Mouse (Mus musculus): ENCODE results near the gene Atp8b5. TPM values are rescaled to one million over a fixed set of nuclear protein-coding genes. Genes with fewer than 3 reads are reported as not detected.

Gene Atp8b5
- polyA plus RNA-seq, 1 experiment: not detected

GRCm38 (mm10) chr4:43340096-43340804 lies 73.3 kb downstream of the Atp8b5 start:
- H3K4me1 ChIP-seq (ENCODE audit: control insufficient read depth, insufficient read depth, low read length): no peaks in the 10 kb centered on the region
- WGBS: 76% methylated on average over 4 of the region's 4 CpGs
- H3K4me3 ChIP-seq (ENCODE audit: insufficient read depth, low read depth, low read length): no peak overlapping the region
- no peak overlapping the region for H3K27ac ChIP-seq (ENCODE audit: insufficient read depth, low read depth, low read length)
- TF ChIP-seq POLR2A (IDR thresholded peaks at IDR 0.05; ENCODE audit: insufficient read depth, low read depth, low read length) (no peak), CTCF (IDR thresholded peaks at IDR 0.05; ENCODE audit: insufficient read depth, low read depth, low read length) (no peak)

GRCm38 (mm10) chr4:43341276-43341891 lies 74.4 kb downstream of the Atp8b5 start:
- no peak overlapping the region for H3K4me3 ChIP-seq (ENCODE audit: insufficient read depth, low read depth, low read length)
- H3K27ac ChIP-seq (ENCODE audit: insufficient read depth, low read depth, low read length): no peak overlapping the region
- no peak for TF ChIP-seq POLR2A (IDR thresholded peaks at IDR 0.05; ENCODE audit: insufficient read depth, low read depth, low read length)
- no peak for TF ChIP-seq CTCF (IDR thresholded peaks at IDR 0.05; ENCODE audit: insufficient read depth, low read depth, low read length)
- no peaks in the 10 kb centered on the region for H3K4me1 ChIP-seq (ENCODE audit: control insufficient read depth, insufficient read depth, low read length)
- WGBS: 58% methylated on average over 7 of the region's 7 CpGs

- TF ChIP-seq POLR2A (IDR thresholded peaks at IDR 0.05; ENCODE audit: insufficient read depth, low read depth, low read length) (no peak), CTCF (IDR thresholded peaks at IDR 0.05; ENCODE audit: insufficient read depth, low read depth, low read length) (no peak)
- Histone ChIP-seq H3K27ac (ENCODE audit: insufficient read depth, low read depth, low read length) (no peak overlapping the region), H3K4me3 (ENCODE audit: insufficient read depth, low read depth, low read length) (no peak overlapping the region), H3K4me1 (ENCODE audit: control insufficient read depth, insufficient read depth, low read length) (no peaks in the 10 kb centered on the region)
- WGBS: 63% methylated on average over 10 of the region's 10 CpGs
These were observed 75.5 kb downstream of the Atp8b5 start for GRCm38 (mm10) chr4:43342443-43342842.

- Histone ChIP-seq H3K4me1 (ENCODE audit: control insufficient read depth, insufficient read depth, low read length) (peaks cover 2% of the 10 kb centered on the region; the same call in 1 of the 2 replicates), H3K27ac (ENCODE audit: insufficient read depth, low read depth, low read length) (no peak overlapping the region), H3K4me3 (ENCODE audit: insufficient read depth, low read depth, low read length) (no peak overlapping the region)
- TF ChIP-seq CTCF (IDR thresholded peaks at IDR 0.05; ENCODE audit: insufficient read depth, low read depth, low read length) (no peak), POLR2A (IDR thresholded peaks at IDR 0.05; ENCODE audit: insufficient read depth, low read depth, low read length) (no peak)
- WGBS: 75% methylated on average over 2 of the region's 2 CpGs
These were observed 78.0 kb downstream of the Atp8b5 start for GRCm38 (mm10) chr4:43344932-43345331.

GRCm38 (mm10) chr4:43349206-43349605 lies 82.2 kb downstream of the Atp8b5 start:
- TF ChIP-seq CTCF (IDR thresholded peaks at IDR 0.05; ENCODE audit: insufficient read depth, low read depth, low read length) (no peak), POLR2A (IDR thresholded peaks at IDR 0.05; ENCODE audit: insufficient read depth, low read depth, low read length) (no peak)
- WGBS: 57% methylated on average over 5 of the region's 5 CpGs
- H3K4me3 ChIP-seq (ENCODE audit: insufficient read depth, low read depth, low read length): no peak overlapping the region
- H3K27ac ChIP-seq (ENCODE audit: insufficient read depth, low read depth, low read length): no peak overlapping the region
- H3K4me1 ChIP-seq (ENCODE audit: control insufficient read depth, insufficient read depth, low read length): peaks cover 2% of the 10 kb centered on the region; the same call in 1 of the 2 replicates

- WGBS: 72% methylated on average over 6 of the region's 6 CpGs
- TF ChIP-seq CTCF (IDR thresholded peaks at IDR 0.05; ENCODE audit: insufficient read depth, low read depth, low read length) (no peak), POLR2A (IDR thresholded peaks at IDR 0.05; ENCODE audit: insufficient read depth, low read depth, low read length) (no peak)
These were observed 83.1 kb downstream of the Atp8b5 start for GRCm38 (mm10) chr4:43350038-43350560.

GRCm38 (mm10) chr4:43353662-43354061 lies 86.7 kb downstream of the Atp8b5 start:
- Histone ChIP-seq H3K4me1 (ENCODE audit: control insufficient read depth, insufficient read depth, low read length) (peaks cover 2% of the 10 kb centered on the region; the same call in 1 of the 2 replicates), H3K4me3 (ENCODE audit: insufficient read depth, low read depth, low read length) (no peak overlapping the region), H3K27ac (ENCODE audit: insufficient read depth, low read depth, low read length) (no peak overlapping the region)
- 91% methylated on average over 6 of the region's 6 CpGs for WGBS
- TF ChIP-seq POLR2A (IDR thresholded peaks at IDR 0.05; ENCODE audit: insufficient read depth, low read depth, low read length): no peak
- no peak for TF ChIP-seq CTCF (IDR thresholded peaks at IDR 0.05; ENCODE audit: insufficient read depth, low read depth, low read length)

More at GRCm38 (mm10) chr4:43350038-43350560, 83.1 kb downstream of the Atp8b5 start:
- no peak overlapping the region for H3K4me3 ChIP-seq (ENCODE audit: insufficient read depth, low read depth, low read length)
- H3K27ac ChIP-seq (ENCODE audit: insufficient read depth, low read depth, low read length): no peak overlapping the region
- H3K4me1 ChIP-seq (ENCODE audit: control insufficient read depth, insufficient read depth, low read length): peaks cover 2% of the 10 kb centered on the region; the same call in 1 of the 2 replicates

GRCm38 (mm10) chr4:43364914-43365560 lies 98.1 kb downstream of the Atp8b5 start:
- WGBS: 90% methylated on average over 11 of the region's 11 CpGs

More at GRCm38 (mm10) chr4:43364914-43365560, 98.1 kb downstream of the Atp8b5 start:
- Histone ChIP-seq H3K4me3 (ENCODE audit: insufficient read depth, low read depth, low read length) (no peak overlapping the region), H3K4me1 (ENCODE audit: control insufficient read depth, insufficient read depth, low read length) (no peaks in the 10 kb centered on the region), H3K27ac (ENCODE audit: insufficient read depth, low read depth, low read length) (no peak overlapping the region)
- TF ChIP-seq CTCF (IDR thresholded peaks at IDR 0.05; ENCODE audit: insufficient read depth, low read depth, low read length) (no peak), POLR2A (IDR thresholded peaks at IDR 0.05; ENCODE audit: insufficient read depth, low read depth, low read length) (no peak)
